Mouse (Mus musculus) thymus, adult 2 months (tissue): ENCODE results near the gene Kif1a. TPM values are rescaled to one million over a fixed set of nuclear protein-coding genes. Genes with fewer than 3 reads are reported as not detected.

Experiments
- DNase-seq: peaks from one replicate; pipeline ENCODE4 v3.0.0; 2021
- H3K27ac ChIP-seq: fragments of 200-500 bp; 2 replicates; pipeline ENCODE4 v1.5.1; 2012; ENCODE audit warnings: low read length, control low read depth; ENCODE audit not compliant: control insufficient read depth, insufficient read depth
- H3K27me3 ChIP-seq: fragments of 200-500 bp; 2 replicates; pipeline ENCODE4 v1.6.1; 2012; ENCODE audit warnings: mild to moderate bottlenecking, low read length, moderate library complexity, mixed read lengths; ENCODE audit not compliant: control insufficient read depth, insufficient read depth
- H3K36me3 ChIP-seq: fragments of 200-500 bp; 2 replicates; pipeline ENCODE4 v1.6.1; 2012; ENCODE audit warnings: mild to moderate bottlenecking, low read length, moderate library complexity; ENCODE audit not compliant: control insufficient read depth, insufficient read depth
- H3K4me1 ChIP-seq: fragments of 200-500 bp; replicated peaks from 2 replicates; pipeline ENCODE4 v1.6.1; 2012; ENCODE audit warnings: low read length; ENCODE audit not compliant: control insufficient read depth, insufficient read depth
- H3K4me3 ChIP-seq: fragments of 200-500 bp; 2 replicates; pipeline ENCODE4 v1.5.1; 2012; ENCODE audit warnings: mild to moderate bottlenecking, low read length, control low read depth, moderate library complexity; ENCODE audit not compliant: control insufficient read depth, insufficient read depth
- CTCF ChIP-seq: fragments of 200-500 bp; IDR thresholded peaks from 2 replicates; pipeline ENCODE4 v1.5.1; 2012; ENCODE audit warnings: mild to moderate bottlenecking, control low read depth, low read length, moderate library complexity, borderline replicate concordance; ENCODE audit not compliant: control insufficient read depth, poor library complexity, insufficient read depth; ENCODE audit errors: extremely low read depth
- POLR2A ChIP-seq: fragments of 200-500 bp; IDR thresholded peaks from 2 replicates; pipeline ENCODE4 v1.6.1; 2012; ENCODE audit warnings: mild to moderate bottlenecking, low read length, control low read depth, moderate library complexity; ENCODE audit not compliant: control insufficient read depth, poor library complexity, insufficient read depth; ENCODE audit errors: extremely low read depth
- WGBS: fragments of 180-500 bp; shearing (Covaris S2); methylation state at CpG from one replicate; pipeline ENCODE4 v1.1.7; 2018; 5-methylcytosine and 5-hydroxymethylcytosine counted together
- polyA plus RNA-seq: library from polyadenylated mRNA; depleted of rRNA; stranded (reverse); fragments of >200 nt; gene quantifications from 2 replicates; pipeline ENCODE4 v1.2.3, GENCODE M21; 2012

The Kif1a gene
- polyA plus RNA-seq, 1 experiment, result 2.0 TPM

GRCm38 (mm10) chr1:93063694-93064093, 38.1 kb downstream of the Kif1a start:
- Histone ChIP-seq H3K27me3 (no peaks in the 10 kb centered on the region), H3K4me3 (no peak overlapping the region), H3K4me1 (no peaks in the 10 kb centered on the region), H3K36me3 (no peaks in the 10 kb centered on the region), H3K27ac (no peak overlapping the region)
- no peak for TF ChIP-seq CTCF
- TF ChIP-seq POLR2A, result no peak
- WGBS, result 80% methylated on average over 5 of the region's 5 CpGs
- DNase-seq, result no peak

GRCm38 (mm10) chr1:93051124-93051833, 50.5 kb downstream of the Kif1a start:
- 60% methylated on average over 20 of the region's 23 CpGs for WGBS
- no peaks in the 10 kb centered on the region for H3K4me1 ChIP-seq
- no peaks in the 10 kb centered on the region for H3K36me3 ChIP-seq
- no peak for DNase-seq
- no peak overlapping the region for H3K4me3 ChIP-seq
- TF ChIP-seq POLR2A (no peak), CTCF (no peak)
- no peaks in the 10 kb centered on the region for H3K27me3 ChIP-seq
- H3K27ac ChIP-seq, result no peak overlapping the region

- WGBS, result 93% methylated on average over 3 of the region's 3 CpGs
- DNase-seq, result no peak
- Histone ChIP-seq H3K27ac (no peak overlapping the region), H3K27me3 (no peaks in the 10 kb centered on the region), H3K4me3 (no peak overlapping the region), H3K4me1 (no peaks in the 10 kb centered on the region), H3K36me3 (no peaks in the 10 kb centered on the region)
- TF ChIP-seq CTCF (no peak), POLR2A (no peak)
These were observed 51.7 kb downstream of the Kif1a start for GRCm38 (mm10) chr1:93050071-93050470.

- Histone ChIP-seq H3K27me3 (no peaks in the 10 kb centered on the region), H3K27ac (no peak overlapping the region), H3K4me1 (no peaks in the 10 kb centered on the region), H3K4me3 (no peak overlapping the region), H3K36me3 (no peaks in the 10 kb centered on the region)
- no peak for DNase-seq
- no peak for TF ChIP-seq CTCF
- TF ChIP-seq POLR2A, result no peak
- WGBS, result 84% methylated on average over 10 of the region's 10 CpGs
These were observed 55.5 kb downstream of the Kif1a start for GRCm38 (mm10) chr1:93046153-93046789.

GRCm38 (mm10) chr1:93035981-93036380, 65.8 kb downstream of the Kif1a start:
- Histone ChIP-seq H3K4me3 (no peak overlapping the region), H3K4me1 (no peaks in the 10 kb centered on the region; the same call in 1 of the 2 replicates), H3K27ac (no peak overlapping the region), H3K36me3 (no peaks in the 10 kb centered on the region), H3K27me3 (no peaks in the 10 kb centered on the region)
- TF ChIP-seq POLR2A (no peak), CTCF (no peak)
- DNase-seq, result no peak
- 89% methylated on average over 4 of the region's 4 CpGs for WGBS

GRCm38 (mm10) chr1:93033989-93034388, 67.8 kb downstream of the Kif1a start:
- WGBS, result 87% methylated on average over 8 of the region's 8 CpGs
- Histone ChIP-seq H3K27ac (no peak overlapping the region), H3K4me3 (no peak overlapping the region), H3K27me3 (no peaks in the 10 kb centered on the region), H3K4me1 (no peaks in the 10 kb centered on the region; the same call in 1 of the 2 replicates), H3K36me3 (no peaks in the 10 kb centered on the region)
- TF ChIP-seq POLR2A (no peak), CTCF (no peak)
- DNase-seq, result no peak

GRCm38 (mm10) chr1:93031199-93031598, 70.6 kb downstream of the Kif1a start:
- H3K27me3 ChIP-seq, result no peaks in the 10 kb centered on the region
- DNase-seq, result no peak
- no peaks in the 10 kb centered on the region for H3K4me1 ChIP-seq
- no peak overlapping the region for H3K27ac ChIP-seq
- no peaks in the 10 kb centered on the region for H3K36me3 ChIP-seq
- no peak for TF ChIP-seq POLR2A
- no peak for TF ChIP-seq CTCF
- WGBS, result 89% methylated on average over 3 of the region's 3 CpGs
- no peak overlapping the region for H3K4me3 ChIP-seq

GRCm38 (mm10) chr1:93030060-93030459, 71.7 kb downstream of the Kif1a start:
- no peak for DNase-seq
- TF ChIP-seq CTCF, result no peak
- TF ChIP-seq POLR2A, result no peak
- no peaks in the 10 kb centered on the region for H3K4me1 ChIP-seq
- H3K27ac ChIP-seq, result no peak overlapping the region
- WGBS, result 77% methylated on average over 2 of the region's 2 CpGs
- H3K36me3 ChIP-seq, result no peaks in the 10 kb centered on the region
- H3K27me3 ChIP-seq, result no peaks in the 10 kb centered on the region
- H3K4me3 ChIP-seq, result no peak overlapping the region
